Mouse (Mus musculus) brain, embryonic 14.5 days (tissue): ENCODE data around the gene Hnrnpa2b1. TPM values are rescaled to one million over a fixed set of nuclear protein-coding genes. Genes with fewer than 3 reads are reported as not detected.

Experiments
- DNase-seq: peaks from one replicate; pipeline ENCODE4 v3.0.0-alpha.2; 2011; ENCODE audit warnings: low read depth
- CTCF ChIP-seq: fragments of 200-500 bp; IDR thresholded peaks from 2 replicates; pipeline ENCODE4 v1.5.1; 2012; ENCODE audit warnings: inconsistent platforms, mild to moderate bottlenecking, moderate library complexity, borderline replicate concordance; ENCODE audit not compliant: insufficient read depth, insufficient read length; ENCODE audit errors: extremely low read depth
- POLR2A ChIP-seq: fragments of 200-500 bp; IDR thresholded peaks from 2 replicates; pipeline ENCODE4 v1.6.1; 2012; ENCODE audit warnings: mild to moderate bottlenecking, inconsistent platforms, borderline replicate concordance; ENCODE audit not compliant: poor library complexity, insufficient read depth, insufficient read length, severe bottlenecking; ENCODE audit errors: extremely low read depth
- polyA plus RNA-seq: library from polyadenylated mRNA; depleted of rRNA; stranded (reverse); fragments of >200 nt; gene quantifications from 2 replicates; pipeline ENCODE4 v1.2.3, GENCODE M21; 2012

Gene Hnrnpa2b1
- polyA plus RNA-seq, 1 experiment, result 1,328 TPM

GRCm38 (mm10) chr6:51457283-51457682 lies 12.4 kb downstream of the Hnrnpa2b1 start:
- TF ChIP-seq CTCF (no peak), POLR2A (no peak)
- DNase-seq, result no peak

GRCm38 (mm10) chr6:51456198-51456597 lies 13.5 kb downstream of the Hnrnpa2b1 start:
- DNase-seq, result no peak
- TF ChIP-seq POLR2A (no peak), CTCF (no peak)

GRCm38 (mm10) chr6:51454949-51455348 lies 14.7 kb downstream of the Hnrnpa2b1 start:
- no peak for TF ChIP-seq POLR2A
- no peak for TF ChIP-seq CTCF

GRCm38 (mm10) chr6:51452927-51453503 lies 16.7 kb downstream of the Hnrnpa2b1 start:
- DNase-seq, result no peak
- no peak for TF ChIP-seq POLR2A
- TF ChIP-seq CTCF, result no peak

More at GRCm38 (mm10) chr6:51454949-51455348, 14.7 kb downstream of the Hnrnpa2b1 start:
- DNase-seq, result no peak

DNA sequence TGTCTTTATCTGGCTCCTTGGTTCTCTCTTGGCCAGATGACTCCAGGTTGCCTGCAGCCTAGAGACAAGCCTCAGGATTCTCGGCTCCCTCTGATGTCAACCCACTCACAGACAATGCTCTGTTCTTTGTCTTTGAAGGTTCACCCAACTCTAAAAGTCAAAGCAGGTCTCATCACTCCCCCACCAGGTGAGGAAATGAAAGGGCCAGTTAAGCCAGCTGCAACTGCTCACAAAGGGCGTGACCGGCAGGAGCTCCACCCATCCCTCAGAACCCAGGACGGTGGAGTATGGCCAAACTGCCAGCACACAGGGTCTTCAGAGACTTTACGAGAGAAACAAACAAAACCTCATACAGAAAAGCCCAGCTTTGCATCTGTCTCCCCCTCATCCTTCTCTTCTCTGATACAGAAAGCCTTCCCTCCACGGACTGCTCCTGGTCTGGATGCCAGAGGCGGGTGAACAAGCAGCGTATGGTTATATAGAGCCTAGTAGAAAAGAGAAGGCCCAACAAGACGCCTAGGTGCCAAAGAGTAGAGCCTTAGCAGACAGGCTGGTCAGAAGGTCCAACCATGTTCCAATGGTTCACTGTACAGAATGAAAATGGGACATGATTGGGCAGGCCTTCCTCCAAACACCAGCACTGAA lies 27.4 kb downstream of the Hnrnpa2b1 start:
- DNase-seq, result no peak
- TF ChIP-seq POLR2A (no peak), CTCF (no peak)

GRCm38 (mm10) chr6:51438826-51439330 lies 30.8 kb downstream of the Hnrnpa2b1 start:
- DNase-seq, result no peak
- TF ChIP-seq CTCF, result no peak
- no peak for TF ChIP-seq POLR2A

- DNase-seq, result no peak
- TF ChIP-seq CTCF, result no peak
- TF ChIP-seq POLR2A, result no peak
Observed at GRCm38 (mm10) chr6:51437665-51438064, 32.0 kb downstream of the Hnrnpa2b1 start.

DNA sequence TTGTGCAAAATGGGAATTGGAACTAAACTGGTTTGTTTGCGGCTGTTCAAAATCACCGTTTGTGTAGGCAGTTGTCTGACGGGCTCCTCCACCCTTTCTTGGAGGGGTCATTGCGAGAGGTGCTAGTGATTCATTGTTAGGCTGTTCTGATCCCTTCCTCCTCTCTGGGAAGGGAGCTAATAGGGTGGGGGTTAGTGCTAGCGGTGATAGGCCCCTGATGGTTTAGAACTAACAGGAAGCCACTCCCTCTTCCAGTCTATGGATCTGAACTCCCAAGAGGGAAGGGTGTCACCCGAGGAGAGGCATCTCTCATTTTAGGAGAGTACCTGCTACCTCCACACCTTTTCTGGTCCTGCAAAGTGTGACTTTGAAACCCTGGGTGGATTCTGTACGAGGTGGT lies 35.4 kb downstream of the Hnrnpa2b1 start:
- no peak for DNase-seq
- TF ChIP-seq CTCF (no peak), POLR2A (no peak)

- TF ChIP-seq CTCF (no peak), POLR2A (no peak)
- DNase-seq, result peak; percentile 76
Observed at GRCm38 (mm10) chr6:51432535-51433397, 36.9 kb downstream of the Hnrnpa2b1 start, which contains the start of gene Nfe2l3. Nfe2l3 (plus strand) TSS chr6:51432670.

- no peak for TF ChIP-seq CTCF
- TF ChIP-seq POLR2A, result no peak
Observed at GRCm38 (mm10) chr6:51424537-51424936, 45.2 kb downstream of the Hnrnpa2b1 start.

DNA sequence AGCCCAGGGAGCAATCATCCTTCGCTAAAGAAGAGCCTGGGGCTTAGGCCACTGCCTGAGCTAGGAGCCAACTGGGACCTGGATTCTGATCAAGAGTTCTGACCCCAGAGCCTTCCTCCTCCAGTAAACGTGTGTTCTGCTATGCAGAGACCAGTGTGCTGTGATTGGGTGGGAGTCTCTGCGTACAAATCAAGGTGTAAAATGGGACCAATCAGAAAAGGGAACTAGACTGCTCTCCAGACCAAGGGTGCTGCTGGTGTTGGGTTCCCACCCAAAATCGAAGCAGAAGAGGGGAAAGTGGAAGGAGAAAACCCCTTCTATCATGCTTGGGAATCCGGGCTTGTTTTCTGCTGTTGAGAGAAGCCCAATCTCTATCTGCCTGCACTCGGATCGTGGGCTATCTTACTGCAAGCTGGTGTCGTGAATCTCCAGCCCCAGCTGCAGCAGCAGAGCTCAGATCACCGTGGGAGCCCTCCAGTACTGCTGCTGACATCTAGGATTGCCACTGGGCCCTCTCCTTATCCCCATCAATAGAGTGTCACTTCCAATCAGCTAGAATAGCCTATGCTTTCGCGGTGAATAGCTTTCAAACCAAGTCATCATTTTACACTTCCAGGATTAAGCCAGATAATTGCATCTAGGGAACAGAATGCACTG lies 46.1 kb downstream of the Hnrnpa2b1 start:
- no peak for TF ChIP-seq POLR2A
- TF ChIP-seq CTCF, result no peak

More at GRCm38 (mm10) chr6:51424537-51424936, 45.2 kb downstream of the Hnrnpa2b1 start:
- DNase-seq, result no peak

More for the DNA sequence above, 46.1 kb downstream of the Hnrnpa2b1 start:
- no peak for DNase-seq
